Mouse (Mus musculus): Measurements from ENCODE around the gene Calcoco2.
"Not testable (repeated sequence)": the region's sequence is repeated elsewhere in the genome, so short reads cannot be mapped to it uniquely, and the experiment has no call there.

The Calcoco2 gene

GRCm38 (mm10) chr11:96111751-96112150 lies at the start of gene Calcoco2:
Gene Calcoco2, minus strand, starts transcription at chr11:96111964.
- no peak for DNase-seq

GRCm38 (mm10) chr11:96147471-96147870 lies 35.7 kb upstream of the Calcoco2 start:
- DNase-seq = no peak

GRCm38 (mm10) chr11:96145622-96146270 lies 34.0 kb upstream of the Calcoco2 start:
- DNase-seq = no peak

GRCm38 (mm10) chr11:96143766-96144165 lies 32.0 kb upstream of the Calcoco2 start:
- DNase-seq = no peak

GRCm38 (mm10) chr11:96140726-96141175 lies 29.0 kb upstream of the Calcoco2 start:
- DNase-seq = no peak

GRCm38 (mm10) chr11:96135847-96136246 lies 24.1 kb upstream of the Calcoco2 start:
- no peak for DNase-seq

GRCm38 (mm10) chr11:96133239-96133865 lies 21.6 kb upstream of the Calcoco2 start, which contains the start of gene Ttll6:
Gene Ttll6, plus strand, starts transcription at chr11:96133786.
- DNase-seq = peak; percentile 14

GRCm38 (mm10) chr11:96130606-96131005 lies 18.8 kb upstream of the Calcoco2 start:
- DNase-seq = no peak

GRCm38 (mm10) chr11:96124052-96124914 lies 12.5 kb upstream of the Calcoco2 start:
- no peak for DNase-seq

GRCm38 (mm10) chr11:96122806-96123205 lies 11.0 kb upstream of the Calcoco2 start:
- not testable (repeated sequence) for DNase-seq

GRCm38 (mm10) chr11:96119401-96119800 lies 7.6 kb upstream of the Calcoco2 start:
- no peak for DNase-seq

- not testable (repeated sequence) for DNase-seq
Observed at GRCm38 (mm10) chr11:96116925-96117324, 5.2 kb upstream of the Calcoco2 start.

GRCm38 (mm10) chr11:96116116-96116515 lies 4.4 kb upstream of the Calcoco2 start:
- no peak for DNase-seq

- DNase-seq = no peak
Observed at GRCm38 (mm10) chr11:96115416-96115815, 3.7 kb upstream of the Calcoco2 start.

GRCm38 (mm10) chr11:96114077-96114476 lies 2.3 kb upstream of the Calcoco2 start:
- no peak for DNase-seq

GRCm38 (mm10) chr11:96110950-96111349 lies 814 bp downstream of the Calcoco2 start:
- DNase-seq = not testable (repeated sequence)

- DNase-seq = no peak
Observed at GRCm38 (mm10) chr11:96108376-96108775, 3.4 kb downstream of the Calcoco2 start.

GRCm38 (mm10) chr11:96093361-96093760 lies 18.4 kb downstream of the Calcoco2 start:
- no peak for DNase-seq

- DNase-seq = no peak
Observed at GRCm38 (mm10) chr11:96092674-96093291, 19.0 kb downstream of the Calcoco2 start.

GRCm38 (mm10) chr11:96091073-96091472 lies 20.7 kb downstream of the Calcoco2 start:
- no peak for DNase-seq

GRCm38 (mm10) chr11:96087981-96088380 lies 23.8 kb downstream of the Calcoco2 start:
- DNase-seq = no peak

GRCm38 (mm10) chr11:96082682-96083081 lies 29.1 kb downstream of the Calcoco2 start:
- no peak for DNase-seq

- DNase-seq = peak; percentile 10
Observed at GRCm38 (mm10) chr11:96080736-96081135, 31.0 kb downstream of the Calcoco2 start.

All from cerebellum, adult 9-11 months (tissue).